Mouse (Mus musculus) fat pad, adult 2 months (tissue): Measurements from ENCODE around the gene Cnot3.
"Not testable (repeated sequence)": the region's sequence is repeated elsewhere in the genome, so short reads cannot be mapped to it uniquely, and the experiment has no call there.

Experiments used
- DNase-seq: peaks from one replicate; pipeline ENCODE4 v3.0.0-alpha.2; 2011; ENCODE audit warnings: low read depth, low spot score; ENCODE audit errors: extremely low read depth

Cnot3 gene

GRCm38 (mm10) chr7:3644672-3645487 lies at the start of gene Cnot3:
Cnot3 (plus strand) TSS chr7:3645268.
- peak; percentile 99 for DNase-seq

- not testable (repeated sequence) for DNase-seq
These were observed 47.3 kb upstream of the Cnot3 start for GRCm38 (mm10) chr7:3597755-3598154.

- DNase-seq = no peak
These were observed 43.9 kb upstream of the Cnot3 start for GRCm38 (mm10) chr7:3601119-3601518.

- no peak for DNase-seq
These were observed 38.3 kb upstream of the Cnot3 start for GRCm38 (mm10) chr7:3606798-3607197.

GRCm38 (mm10) chr7:3607391-3607790 lies 37.7 kb upstream of the Cnot3 start:
- no peak for DNase-seq

- DNase-seq = no peak
These were observed 36.4 kb upstream of the Cnot3 start for GRCm38 (mm10) chr7:3608668-3609067.

GRCm38 (mm10) chr7:3609082-3609481 lies 36.0 kb upstream of the Cnot3 start:
- DNase-seq = no peak

GRCm38 (mm10) chr7:3610437-3610836 lies 34.6 kb upstream of the Cnot3 start:
- no peak for DNase-seq

- no peak for DNase-seq
These were observed 34.1 kb upstream of the Cnot3 start for GRCm38 (mm10) chr7:3611006-3611405.

- no peak for DNase-seq
These were observed 31.0 kb upstream of the Cnot3 start for GRCm38 (mm10) chr7:3614021-3614420.

- DNase-seq = no peak
These were observed 29.0 kb upstream of the Cnot3 start, which contains the start of gene Oscar for GRCm38 (mm10) chr7:3616057-3616388. Oscar (minus strand) TSS chr7:3616157.

- DNase-seq = no peak
These were observed 28.5 kb upstream of the Cnot3 start for GRCm38 (mm10) chr7:3616389-3617241.

GRCm38 (mm10) chr7:3617242-3617995 lies 27.6 kb upstream of the Cnot3 start, which contains the start of gene Ndufa3:
Ndufa3 (plus strand) TSS chr7:3617373.
- DNase-seq = peak; percentile 72

- no peak for DNase-seq
These were observed 16.0 kb upstream of the Cnot3 start for GRCm38 (mm10) chr7:3629030-3629429.

GRCm38 (mm10) chr7:3629543-3630477 lies 15.3 kb upstream of the Cnot3 start, which contains the start of the genes Tfpt and Prpf31:
Tfpt (minus strand) TSS chr7:3629929.
Prpf31 (plus strand) TSS chr7:3629985.
- peak; percentile 85 for DNase-seq

GRCm38 (mm10) chr7:3630478-3630815 lies 14.6 kb upstream of the Cnot3 start:
- no peak for DNase-seq

GRCm38 (mm10) chr7:3643412-3643811 lies 1.7 kb upstream of the Cnot3 start:
- no peak for DNase-seq

GRCm38 (mm10) chr7:3643843-3644242 lies 1.2 kb upstream of the Cnot3 start:
- DNase-seq = no peak

GRCm38 (mm10) chr7:3644348-3644671 lies 758 bp upstream of the Cnot3 start:
- DNase-seq = no peak

GRCm38 (mm10) chr7:3645488-3646025 lies 489 bp downstream of the Cnot3 start:
- DNase-seq = no peak
